Mouse (Mus musculus): ENCODE measurements around the gene Mast3. TPM values are rescaled to one million over a fixed set of nuclear protein-coding genes. Genes with fewer than 3 reads are reported as not detected.

Mast3 gene
- polyA plus RNA-seq, 1 experiment = 32.5 TPM

- peaks cover 37% of the 10 kb centered on the region for H3K36me3 ChIP-seq (ENCODE audit: control insufficient read depth, insufficient read depth)
Measured at GRCm38 (mm10) chr8:70773410-70773809, 31.4 kb downstream of the Mast3 start.

GRCm38 (mm10) chr8:70772890-70773289, 32.0 kb downstream of the Mast3 start:
- H3K4me3 ChIP-seq (ENCODE audit: insufficient read depth, poor library complexity, severe bottlenecking) = no peak overlapping the region
- H3ac ChIP-seq (ENCODE audit: control insufficient read depth, insufficient read length, low read depth) = peak overlapping the region; percentile 22
- H3K27me3 ChIP-seq (ENCODE audit: control insufficient read depth, insufficient read depth, insufficient read length) = no peaks in the 10 kb centered on the region
- H3K79me3 ChIP-seq (ENCODE audit: low read depth) = peaks cover 8% of the 10 kb centered on the region
- H3K36me3 ChIP-seq (ENCODE audit: control insufficient read depth, insufficient read depth) = peaks cover 32% of the 10 kb centered on the region
- no peak for TF ChIP-seq CEBPB (IDR thresholded peaks at IDR 0.05; ENCODE audit: low read depth)
- peak; percentile 38 for TF ChIP-seq FOSL1 (IDR thresholded peaks at IDR 0.05; ENCODE audit: insufficient read depth, low read length, poor library complexity, severe bottlenecking)
- peak; percentile 30 for TF ChIP-seq MYOD1 (IDR thresholded peaks at IDR 0.05; ENCODE audit: control insufficient read depth, insufficient read length, low read depth)
- peaks cover 43% of the 10 kb centered on the region for H3K79me2 ChIP-seq (ENCODE audit: control insufficient read depth, insufficient read depth)

More at GRCm38 (mm10) chr8:70773410-70773809, 31.4 kb downstream of the Mast3 start:
- TF ChIP-seq MYOG (IDR thresholded peaks at IDR 0.05; ENCODE audit: control insufficient read depth, extremely low read depth, insufficient read length) (no peak), CTCF (IDR thresholded peaks at IDR 0.05; ENCODE audit: control insufficient read depth, insufficient read depth, insufficient read length) (no peak), MAX (IDR thresholded peaks at IDR 0.05) (no peak)
- Histone ChIP-seq H3K27me3 (ENCODE audit: control insufficient read depth, insufficient read depth, insufficient read length) (no peaks in the 10 kb centered on the region), H3K79me2 (ENCODE audit: control insufficient read depth, insufficient read depth) (peaks cover 48% of the 10 kb centered on the region), H3K4me3 (ENCODE audit: insufficient read depth, poor library complexity, severe bottlenecking) (no peak overlapping the region), H3ac (ENCODE audit: control insufficient read depth, insufficient read length, low read depth) (peak overlapping the region; percentile 6), H3K79me3 (ENCODE audit: low read depth) (peaks cover 8% of the 10 kb centered on the region)

- peaks cover 38% of the 10 kb centered on the region for H3K79me2 ChIP-seq (ENCODE audit: control insufficient read depth, insufficient read depth)
- H3K36me3 ChIP-seq (ENCODE audit: control insufficient read depth, insufficient read depth) = peaks cover 32% of the 10 kb centered on the region
- no peaks in the 10 kb centered on the region for H3K27me3 ChIP-seq (ENCODE audit: control insufficient read depth, insufficient read depth, insufficient read length)
- H3ac ChIP-seq (ENCODE audit: control insufficient read depth, insufficient read length, low read depth) = no peak overlapping the region
- no peak overlapping the region for H3K4me3 ChIP-seq (ENCODE audit: insufficient read depth, poor library complexity, severe bottlenecking)
- TF ChIP-seq FOSL1 (IDR thresholded peaks at IDR 0.05; ENCODE audit: insufficient read depth, low read length, poor library complexity, severe bottlenecking) (no peak), MAX (IDR thresholded peaks at IDR 0.05) (no peak), MYOG (IDR thresholded peaks at IDR 0.05; ENCODE audit: control insufficient read depth, extremely low read depth, insufficient read length) (no peak), CEBPB (IDR thresholded peaks at IDR 0.05; ENCODE audit: low read depth) (no peak), USF1 (IDR thresholded peaks at IDR 0.05; ENCODE audit: low read depth) (no peak), MYOD1 (IDR thresholded peaks at IDR 0.05; ENCODE audit: control insufficient read depth, insufficient read length, low read depth) (no peak), CTCF (IDR thresholded peaks at IDR 0.05; ENCODE audit: control insufficient read depth, insufficient read depth, insufficient read length) (no peak)
- peaks cover 8% of the 10 kb centered on the region for H3K79me3 ChIP-seq (ENCODE audit: low read depth)
Measured at GRCm38 (mm10) chr8:70772075-70772474, 32.8 kb downstream of the Mast3 start.

DNA sequence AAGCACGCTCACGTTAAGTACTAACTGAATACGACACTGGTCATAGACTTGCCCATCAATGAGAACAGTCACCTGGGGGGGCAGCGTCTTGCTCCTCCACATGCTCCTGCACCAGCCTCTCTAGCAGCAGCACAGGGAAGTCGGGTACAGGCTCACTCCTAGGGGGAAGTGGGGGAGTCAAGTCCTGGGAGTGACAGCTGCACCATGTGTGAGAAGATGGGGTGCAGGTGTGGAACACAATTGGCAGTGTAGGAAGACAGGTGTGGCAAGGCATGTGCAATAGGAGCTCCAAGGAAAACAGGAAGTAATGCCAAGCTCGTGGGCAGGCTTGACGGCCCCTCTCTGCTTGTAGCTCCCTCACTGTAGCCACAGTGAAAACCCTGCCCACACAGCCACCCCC, 33.6 kb downstream of the Mast3 start:
- Histone ChIP-seq H3K79me3 (ENCODE audit: low read depth) (peaks cover 8% of the 10 kb centered on the region), H3K27me3 (ENCODE audit: control insufficient read depth, insufficient read depth, insufficient read length) (no peaks in the 10 kb centered on the region), H3K4me3 (ENCODE audit: insufficient read depth, poor library complexity, severe bottlenecking) (no peak overlapping the region), H3ac (ENCODE audit: control insufficient read depth, insufficient read length, low read depth) (no peak overlapping the region), H3K36me3 (ENCODE audit: control insufficient read depth, insufficient read depth) (peaks cover 32% of the 10 kb centered on the region), H3K79me2 (ENCODE audit: control insufficient read depth, insufficient read depth) (peaks cover 36% of the 10 kb centered on the region)
- TF ChIP-seq CEBPB (IDR thresholded peaks at IDR 0.05; ENCODE audit: low read depth) (no peak), MYOD1 (IDR thresholded peaks at IDR 0.05; ENCODE audit: control insufficient read depth, insufficient read length, low read depth) (no peak), MAX (IDR thresholded peaks at IDR 0.05) (no peak), FOSL1 (IDR thresholded peaks at IDR 0.05; ENCODE audit: insufficient read depth, low read length, poor library complexity, severe bottlenecking) (no peak), MYOG (IDR thresholded peaks at IDR 0.05; ENCODE audit: control insufficient read depth, extremely low read depth, insufficient read length) (no peak), CTCF (IDR thresholded peaks at IDR 0.05; ENCODE audit: control insufficient read depth, insufficient read depth, insufficient read length) (no peak), USF1 (IDR thresholded peaks at IDR 0.05; ENCODE audit: low read depth) (no peak)

DNA sequence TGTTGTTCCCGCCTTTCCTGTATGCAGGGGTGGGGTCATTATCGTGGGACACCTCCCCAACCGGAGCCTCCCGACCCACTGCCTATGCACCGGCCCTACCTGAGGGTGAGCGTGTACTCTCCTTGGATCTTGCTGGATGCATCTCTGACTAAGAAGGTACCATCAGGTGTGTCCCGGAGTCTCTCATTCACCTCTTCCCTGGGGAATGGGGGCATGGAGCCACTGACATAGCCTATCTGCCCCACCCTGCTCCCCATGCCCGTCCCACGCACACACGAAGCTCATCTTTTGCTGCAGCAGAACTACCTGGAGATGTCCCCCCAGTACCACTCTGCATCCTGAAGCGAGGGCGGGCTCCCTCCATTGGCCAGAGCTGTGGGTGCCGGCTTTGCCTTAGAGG, 34.1 kb downstream of the Mast3 start:
- Histone ChIP-seq H3K27me3 (ENCODE audit: control insufficient read depth, insufficient read depth, insufficient read length) (no peaks in the 10 kb centered on the region), H3K36me3 (ENCODE audit: control insufficient read depth, insufficient read depth) (peaks cover 32% of the 10 kb centered on the region), H3ac (ENCODE audit: control insufficient read depth, insufficient read length, low read depth) (no peak overlapping the region), H3K79me2 (ENCODE audit: control insufficient read depth, insufficient read depth) (peaks cover 32% of the 10 kb centered on the region), H3K4me3 (ENCODE audit: insufficient read depth, poor library complexity, severe bottlenecking) (no peak overlapping the region), H3K79me3 (ENCODE audit: low read depth) (peaks cover 8% of the 10 kb centered on the region)
- no peak for TF ChIP-seq MYOD1 (IDR thresholded peaks at IDR 0.05; ENCODE audit: control insufficient read depth, insufficient read length, low read depth)
- TF ChIP-seq MYOG (IDR thresholded peaks at IDR 0.05; ENCODE audit: control insufficient read depth, extremely low read depth, insufficient read length) = no peak

DNA sequence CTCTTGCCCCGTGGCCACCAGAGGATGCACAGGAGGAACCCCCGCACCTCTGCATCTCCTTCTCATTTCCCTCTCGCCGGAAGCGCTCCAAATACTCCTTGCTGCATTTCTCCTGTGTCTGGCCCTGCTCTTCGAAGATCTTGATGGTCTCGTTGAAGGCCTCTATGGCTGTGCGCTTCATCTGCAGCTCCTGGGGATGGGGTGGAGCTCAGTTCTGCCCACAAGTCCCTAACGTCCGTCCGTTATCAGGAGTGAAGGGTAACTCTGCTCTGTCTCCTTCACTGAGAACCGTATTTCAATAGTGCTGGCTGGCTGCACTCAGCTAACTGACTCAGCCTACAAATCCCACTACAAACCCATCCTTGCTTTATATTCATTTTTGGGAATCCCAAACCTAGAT, 35.0 kb downstream of the Mast3 start:
- Histone ChIP-seq H3K4me3 (ENCODE audit: insufficient read depth, poor library complexity, severe bottlenecking) (no peak overlapping the region), H3K36me3 (ENCODE audit: control insufficient read depth, insufficient read depth) (peaks cover 32% of the 10 kb centered on the region), H3ac (ENCODE audit: control insufficient read depth, insufficient read length, low read depth) (no peak overlapping the region), H3K79me3 (ENCODE audit: low read depth) (peaks cover 4% of the 10 kb centered on the region), H3K79me2 (ENCODE audit: control insufficient read depth, insufficient read depth) (peaks cover 29% of the 10 kb centered on the region), H3K27me3 (ENCODE audit: control insufficient read depth, insufficient read depth, insufficient read length) (no peaks in the 10 kb centered on the region)
- TF ChIP-seq MYOG (IDR thresholded peaks at IDR 0.05; ENCODE audit: control insufficient read depth, extremely low read depth, insufficient read length) (no peak), MYOD1 (IDR thresholded peaks at IDR 0.05; ENCODE audit: control insufficient read depth, insufficient read length, low read depth) (no peak)
